Mouse (Mus musculus) liver, embryonic 14.5 days (tissue): ENCODE results near the gene Kif1c. TPM values are rescaled to one million over a fixed set of nuclear protein-coding genes. Genes with fewer than 3 reads are reported as not detected.

Source experiments
- ATAC-seq: fragments of 200-750 bp; cut with Nextera tagmentation; 2 replicates; pipeline ENCODE4 v1.8.0; 2017; ENCODE audit warnings: moderate number of reproducible peaks, mild to moderate bottlenecking, moderate library complexity; ENCODE audit not compliant: insufficient read depth
- DNase-seq, 3 experiments: peaks; one replicate each; pipeline ENCODE4 v3.0.0-alpha.2; 2012 to 2013; ENCODE audit warnings: low read depth in 3 of 3, low spot score in 3 of 3
- H3K27ac ChIP-seq: fragments of 300-500 bp; sonication (generic); 2 replicates; pipeline ENCODE4 v1.5.1; 2014; ENCODE audit warnings: moderate library complexity, mild to moderate bottlenecking, control low read depth, inconsistent platforms
- H3K27me3 ChIP-seq: fragments of 300-500 bp; sonication (generic); 2 replicates; pipeline ENCODE4 v1.6.1; 2014; ENCODE audit warnings: mild to moderate bottlenecking, low read length, moderate library complexity; ENCODE audit not compliant: control insufficient read depth, insufficient read depth
- H3K36me3 ChIP-seq: fragments of 300-500 bp; sonication (generic); replicated peaks from 2 replicates; pipeline ENCODE4 v1.6.1; 2014; ENCODE audit warnings: low read depth; ENCODE audit not compliant: control insufficient read depth, insufficient read depth
- H3K4me1 ChIP-seq, 2 experiments: fragments of 200-500 bp in 1 of 2; fragments of 300-500 bp in 1 of 2; sonication (generic) in 1 of 2; replicated peaks; 2 replicates each; pipeline ENCODE4 v1.6.1; 2012 to 2014; ENCODE audit warnings: antibody characterized with exemption in 1 of 2, inconsistent platforms in 1 of 2, low read length in 1 of 2; ENCODE audit not compliant: control insufficient read depth in 2 of 2, insufficient read depth in 2 of 2
- H3K4me2 ChIP-seq: fragments of 300-500 bp; sonication (generic); 2 replicates; pipeline ENCODE4 v1.6.1; 2014; ENCODE audit warnings: low read depth, mild to moderate bottlenecking, control low read depth, moderate library complexity
- H3K4me3 ChIP-seq, 2 experiments: fragments of 200-500 bp in 1 of 2; fragments of 300-500 bp in 1 of 2; sonication (generic) in 1 of 2; 2 replicates each; pipeline ENCODE4 v1.5.1; 2012 to 2014; ENCODE audit warnings: low read depth in 2 of 2, low read length in 2 of 2, mild to moderate bottlenecking in 2 of 2, control low read depth in 1 of 2, inconsistent platforms in 1 of 2, moderate library complexity in 1 of 2; ENCODE audit not compliant: insufficient read depth in 1 of 2
- H3K9ac ChIP-seq: fragments of 300-500 bp; sonication (generic); replicated peaks from 2 replicates; pipeline ENCODE4 v1.6.1; 2014; ENCODE audit warnings: mild to moderate bottlenecking, control low read depth, moderate library complexity
- H3K9me3 ChIP-seq: fragments of 300-500 bp; sonication (generic); 2 replicates; pipeline ENCODE4 v1.6.1; 2016; ENCODE audit warnings: low read length, mixed read lengths; ENCODE audit not compliant: control insufficient read depth
- CTCF ChIP-seq: IDR thresholded peaks from 2 replicates; pipeline ENCODE4 v1.5.1; 2016; ENCODE audit warnings: antibody characterized with exemption, low read depth, control low read depth
- EP300 ChIP-seq: IDR thresholded peaks from 2 replicates; pipeline ENCODE4 v1.6.1; 2016; ENCODE audit warnings: antibody characterized with exemption, low read depth
- WGBS: fragments of 180-500 bp; shearing (Covaris S2); extraction: QIAGEN DNeasy Blood & Tissue Kit; methylation state at CpG from one replicate; pipeline ENCODE4 v1.1.7; 2014; ENCODE audit not compliant: insufficient replicate concordance; 5-methylcytosine and 5-hydroxymethylcytosine counted together
- polyA plus RNA-seq, 2 experiments: library from polyadenylated mRNA; depleted of rRNA in 1 of 2; stranded (reverse) in 1 of 2; unstranded in 1 of 2; fragments of >200 nt; fragmentation: Nextera tagmentation in 1 of 2; extraction: Ambion mirVana in 1 of 2; gene quantifications; 2 replicates each; pipeline versions ENCODE4 v1.2.1 to v1.2.3; 2012 to 2014

The Kif1c gene
- polyA plus RNA-seq, 2 experiments, result 2.2 to 5.9 TPM

DNA sequence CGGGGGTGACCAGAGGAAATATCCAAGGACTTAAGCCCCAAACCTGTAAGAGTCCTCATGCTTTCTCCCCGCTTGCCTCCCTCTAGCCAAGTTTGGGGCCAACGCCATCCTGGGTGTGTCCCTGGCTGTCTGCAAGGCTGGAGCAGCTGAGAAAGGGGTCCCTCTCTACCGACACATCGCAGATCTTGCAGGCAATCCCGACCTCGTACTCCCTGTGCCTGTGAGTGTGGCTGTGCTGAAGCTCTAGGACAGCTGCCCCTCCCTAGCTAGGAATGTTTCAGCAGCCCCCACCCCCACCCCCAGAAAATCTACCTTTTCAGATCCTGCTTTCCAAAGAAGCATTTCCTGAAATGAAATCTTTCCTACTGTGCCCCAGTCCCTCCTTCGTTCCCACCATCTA, 41.4 kb upstream of the Kif1c start:
- H3K4me1 ChIP-seq, result peaks cover 15 to 20% of the 10 kb centered on the region in 2 experiments
- H3K36me3 ChIP-seq, result peaks cover 5% of the 10 kb centered on the region
- H3K4me2 ChIP-seq, result no peak overlapping the region
- 59% methylated on average over 8 of the region's 8 CpGs for WGBS
- no peaks in the 10 kb centered on the region; the same call in 1 of the 2 replicates for H3K27me3 ChIP-seq
- H3K4me3 ChIP-seq, result no peak overlapping the region
- TF ChIP-seq EP300, result no peak
- TF ChIP-seq CTCF, result no peak
- DNase-seq (no peak), ATAC-seq (no peak)
- H3K27ac ChIP-seq, result no peak overlapping the region
- H3K9ac ChIP-seq, result no peak overlapping the region
- H3K9me3 ChIP-seq, result no peaks in the 10 kb centered on the region

DNA sequence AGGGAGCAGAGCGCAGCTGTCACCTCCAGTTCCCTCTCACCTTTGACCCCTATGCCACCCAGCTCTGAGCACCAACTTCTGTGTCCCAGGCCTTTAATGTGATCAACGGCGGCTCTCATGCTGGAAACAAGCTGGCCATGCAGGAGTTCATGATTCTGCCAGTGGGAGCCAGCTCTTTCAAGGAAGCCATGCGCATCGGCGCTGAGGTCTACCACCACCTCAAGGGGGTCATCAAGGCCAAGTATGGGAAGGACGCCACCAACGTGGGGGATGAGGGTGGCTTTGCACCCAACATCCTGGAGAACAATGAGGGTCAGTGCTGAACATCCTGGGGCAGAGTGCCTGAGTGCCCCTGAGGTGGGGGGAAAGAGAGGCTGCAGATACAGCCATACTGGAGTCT, 39.8 kb upstream of the Kif1c start:
- Histone ChIP-seq H3K9ac (no peak overlapping the region), H3K4me2 (no peak overlapping the region), H3K27ac (no peak overlapping the region), H3K36me3 (peaks cover 17% of the 10 kb centered on the region), H3K4me1 (peaks cover 15 to 16% of the 10 kb centered on the region in 2 experiments), H3K27me3 (no peaks in the 10 kb centered on the region; the same call in 1 of the 2 replicates), H3K9me3 (no peaks in the 10 kb centered on the region), H3K4me3 (no peak overlapping the region)
- ATAC-seq, result no peak
- WGBS, result 79% methylated on average over 8 of the region's 8 CpGs
- DNase-seq, result no peak
- TF ChIP-seq CTCF (no peak), EP300 (no peak)

DNA sequence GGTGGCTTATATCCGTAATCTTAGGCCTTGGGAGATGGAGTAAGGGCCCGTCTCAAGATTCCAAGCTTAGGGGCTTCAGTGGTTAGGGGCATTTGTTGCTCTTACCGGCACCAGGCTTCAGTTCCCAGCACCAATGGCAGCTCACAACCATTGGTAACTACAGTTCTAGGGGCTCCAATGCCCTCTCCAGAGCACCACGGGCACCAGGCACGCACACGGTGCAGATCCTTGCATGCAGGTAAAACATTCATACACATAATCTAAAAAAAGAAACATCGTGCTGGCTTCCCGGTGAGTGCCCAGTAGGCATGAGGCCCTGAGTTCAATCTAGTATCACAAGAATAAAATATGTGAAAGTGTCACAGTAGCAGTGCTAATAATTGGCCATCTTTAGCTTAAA, 37.2 kb upstream of the Kif1c start:
- DNase-seq (no peak), ATAC-seq (no peak)
- Histone ChIP-seq H3K27ac (no peak overlapping the region), H3K9ac (no peak overlapping the region), H3K36me3 (peaks cover 17% of the 10 kb centered on the region), H3K4me3 (no peak overlapping the region), H3K9me3 (no peaks in the 10 kb centered on the region), H3K27me3 (no peaks in the 10 kb centered on the region), H3K4me2 (no peak overlapping the region), H3K4me1 (peaks cover 8% of the 10 kb centered on the region in 2 experiments)
- whole genome bisulfite sequencing, result 87% methylated on average over 8 of the region's 8 CpGs
- no peak for TF ChIP-seq EP300
- TF ChIP-seq CTCF, result no peak

DNA sequence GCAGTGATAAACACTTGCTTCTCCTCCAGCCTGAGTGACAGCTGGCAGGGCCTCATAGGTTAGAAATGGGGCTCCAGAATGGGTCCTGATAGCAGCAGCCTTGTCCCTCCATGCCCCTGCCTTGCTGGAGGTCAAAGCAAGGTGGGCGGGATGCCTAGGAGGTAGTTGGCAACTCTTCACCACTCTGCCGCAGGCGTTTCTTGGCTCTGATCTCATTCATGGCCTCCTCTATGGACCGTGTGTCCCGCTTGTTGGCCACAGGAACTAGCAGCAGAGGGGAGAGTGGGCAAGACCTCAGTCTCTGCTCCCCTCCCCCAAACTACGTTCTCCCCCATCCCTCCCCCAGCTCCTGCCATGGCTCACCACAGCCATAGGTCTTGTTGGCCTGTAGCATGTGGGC, 36.4 kb upstream of the Kif1c start:
- ATAC-seq, result no peak
- H3K4me1 ChIP-seq, result peaks cover 9 to 10% of the 10 kb centered on the region in 2 experiments
- H3K36me3 ChIP-seq, result peaks cover 17% of the 10 kb centered on the region
- no peak overlapping the region for H3K9ac ChIP-seq
- H3K9me3 ChIP-seq, result no peaks in the 10 kb centered on the region
- TF ChIP-seq CTCF, result no peak
- TF ChIP-seq EP300, result no peak
- DNase-seq, result no peak
- no peak overlapping the region for H3K4me3 ChIP-seq
- 86% methylated on average over 6 of the region's 6 CpGs for WGBS
- H3K27me3 ChIP-seq, result no peaks in the 10 kb centered on the region
- no peak overlapping the region for H3K27ac ChIP-seq
- H3K4me2 ChIP-seq, result no peak overlapping the region

DNA sequence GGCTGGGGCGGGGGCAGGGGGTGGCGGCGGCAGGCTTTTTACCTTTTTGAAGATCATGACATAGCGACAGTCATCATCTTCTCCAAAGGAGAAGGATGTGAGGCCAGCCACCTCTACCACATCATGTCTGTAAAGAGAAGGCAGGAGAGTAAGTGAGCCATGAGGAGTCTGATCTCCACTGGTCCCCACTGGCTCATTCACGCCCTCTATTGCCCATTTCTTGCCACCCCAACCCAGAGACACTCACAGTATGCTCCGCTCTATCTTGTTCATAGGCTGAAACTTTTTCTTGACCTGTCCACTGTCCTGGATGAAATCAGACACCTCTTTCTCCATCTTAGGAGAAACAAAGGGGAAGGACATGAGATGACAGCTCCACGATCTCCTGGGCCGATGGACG, 35.6 kb upstream of the Kif1c start:
- no peak for DNase-seq
- Histone ChIP-seq H3K36me3 (peaks cover 17% of the 10 kb centered on the region), H3K4me1 (peaks cover 9 to 10% of the 10 kb centered on the region in 2 experiments), H3K9me3 (no peaks in the 10 kb centered on the region), H3K4me2 (no peak overlapping the region), H3K27me3 (no peaks in the 10 kb centered on the region), H3K27ac (no peak overlapping the region), H3K9ac (no peak overlapping the region), H3K4me3 (no peak overlapping the region)
- no peak for ATAC-seq
- TF ChIP-seq CTCF, result 0 out of 2 replicates have a peak, but pooled peaks have one; percentile 29
- no peak for TF ChIP-seq EP300
- 82% methylated on average over 9 of the region's 9 CpGs for WGBS
